Mouse (Mus musculus): Measurements from ENCODE around the gene Fgfr2. TPM values are rescaled to one million over a fixed set of nuclear protein-coding genes. Genes with fewer than 3 reads are reported as not detected.

The Fgfr2 gene
- polyA plus RNA-seq, 1 experiment, result 14.8 TPM

DNA sequence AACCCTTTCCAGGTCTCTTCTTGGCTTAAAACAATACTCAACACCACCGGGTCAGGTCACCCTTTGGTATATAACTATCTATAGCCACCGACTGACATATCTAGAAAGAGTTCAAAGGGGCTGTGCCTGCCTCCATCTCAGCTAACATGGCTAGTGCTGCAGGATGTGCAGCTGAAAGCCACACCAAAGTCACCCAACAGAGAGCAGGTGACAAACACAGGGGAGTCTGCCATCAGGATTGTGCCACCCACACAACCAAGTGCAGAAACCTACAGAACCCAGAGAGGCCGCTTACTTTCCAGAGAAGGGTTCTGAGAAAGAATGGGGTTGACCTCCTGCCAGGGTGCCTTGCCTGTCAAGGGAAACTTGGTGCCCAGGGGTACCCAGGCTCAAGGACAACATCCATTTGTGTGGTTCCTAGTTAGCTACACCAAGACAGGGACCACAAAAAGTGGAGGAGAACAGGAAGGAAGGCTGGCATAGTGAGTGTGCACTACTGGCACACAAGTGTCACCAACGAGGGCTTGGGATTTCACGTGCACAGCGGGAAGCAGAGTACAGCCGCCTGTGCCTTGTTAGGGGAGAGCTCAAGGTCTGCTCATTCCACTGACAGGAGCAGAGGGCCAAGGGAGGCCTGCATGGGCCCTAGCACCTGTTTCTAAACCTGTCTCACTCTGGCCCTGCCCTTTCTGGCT is 350.0 kb downstream of the Fgfr2 start:
- Histone ChIP-seq H3K27me3 (replicated peaks; ENCODE audit: control insufficient read depth, insufficient read depth, low read length) (no peaks in the 10 kb centered on the region), H3K36me3 (ENCODE audit: control insufficient read depth, insufficient read depth, low read length) (no peaks in the 10 kb centered on the region), H3K27ac (ENCODE audit: insufficient read depth, low read depth, low read length) (no peak overlapping the region), H3K4me1 (ENCODE audit: control insufficient read depth, insufficient read depth, low read length) (peaks cover 28% of the 10 kb centered on the region), H3K4me3 (ENCODE audit: insufficient read depth, low read depth, low read length) (no peak overlapping the region)
- no peak for DNase-seq
- 90% methylated on average over 7 of the region's 7 CpGs for WGBS
- TF ChIP-seq POLR2A (IDR thresholded peaks at IDR 0.05; ENCODE audit: low read depth, low read length), result no peak

DNA sequence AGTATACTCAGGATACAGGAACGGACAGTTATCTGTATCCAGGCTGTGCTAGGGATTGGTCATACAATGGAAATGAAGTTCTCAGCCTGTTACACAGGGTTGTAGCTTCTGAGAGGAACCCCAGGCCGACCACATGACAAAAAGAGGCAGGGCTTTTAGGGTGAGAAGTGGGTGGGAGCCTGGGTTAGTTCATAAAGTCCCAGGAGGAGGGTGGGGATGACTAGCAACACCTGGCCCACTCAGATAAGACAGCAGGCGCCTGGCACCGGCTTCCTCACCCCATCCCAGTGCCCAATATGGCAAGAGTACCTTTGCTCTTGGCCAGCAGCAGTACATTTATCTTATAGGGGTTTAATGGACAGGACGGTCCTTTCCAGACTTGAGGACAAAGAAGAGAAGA is 350.7 kb downstream of the Fgfr2 start:
- TF ChIP-seq POLR2A (IDR thresholded peaks at IDR 0.05; ENCODE audit: low read depth, low read length), result no peak
- no peak for TF ChIP-seq CTCF (conservative IDR thresholded peaks at IDR 0.05; ENCODE audit: insufficient read depth, insufficient read length, low read depth, low read length)
- WGBS, result 90% methylated on average over 5 of the region's 5 CpGs
- no peak for DNase-seq
- no peak overlapping the region for H3K4me3 ChIP-seq (ENCODE audit: insufficient read depth, low read depth, low read length)
- no peaks in the 10 kb centered on the region for H3K36me3 ChIP-seq (ENCODE audit: control insufficient read depth, insufficient read depth, low read length)
- H3K27ac ChIP-seq (ENCODE audit: insufficient read depth, low read depth, low read length), result no peak overlapping the region
- no peaks in the 10 kb centered on the region for H3K27me3 ChIP-seq (replicated peaks; ENCODE audit: control insufficient read depth, insufficient read depth, low read length)
- peaks cover 33% of the 10 kb centered on the region for H3K4me1 ChIP-seq (ENCODE audit: control insufficient read depth, insufficient read depth, low read length)

DNA sequence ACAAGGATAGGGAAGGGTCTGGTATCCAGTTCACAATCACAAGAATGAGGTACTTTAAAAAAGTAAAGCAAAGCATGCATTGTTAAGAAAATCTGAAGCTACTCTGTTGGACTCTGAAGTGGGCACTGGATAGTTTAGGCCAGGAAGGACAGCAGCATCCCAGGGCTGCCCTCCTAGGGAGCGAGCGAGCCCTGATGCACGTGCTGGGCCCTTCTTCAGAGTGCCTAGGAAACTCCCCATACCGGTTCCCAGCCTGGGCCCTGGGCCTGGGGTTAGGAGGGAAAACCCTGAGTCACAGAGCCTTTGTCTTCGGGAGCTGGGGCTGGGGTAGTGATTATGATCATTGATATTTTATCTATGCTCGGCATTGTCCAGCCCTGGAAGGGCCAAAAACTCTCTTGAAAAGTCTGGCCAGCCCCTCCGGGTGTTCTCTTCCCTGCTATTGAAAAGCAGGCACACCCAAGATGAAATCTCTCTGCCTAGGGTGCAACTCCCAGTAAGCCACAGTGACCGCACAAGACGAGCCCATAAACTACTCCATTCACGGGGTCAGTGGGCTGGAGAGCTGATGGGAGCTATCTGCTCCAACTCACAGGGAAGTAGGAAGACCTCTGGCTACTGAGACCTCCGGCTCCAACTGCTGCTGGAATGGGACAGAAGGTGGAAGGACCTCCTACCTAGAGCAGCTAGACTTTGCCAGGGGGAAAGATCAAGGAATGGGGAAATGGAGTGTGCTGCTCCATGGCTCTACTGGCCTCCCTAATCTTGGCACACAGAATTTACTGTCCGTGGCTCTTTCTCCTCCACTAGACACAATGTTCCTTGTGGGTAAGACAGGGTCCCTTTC is 354.4 kb downstream of the Fgfr2 start:
- no peak for DNase-seq
- TF ChIP-seq CTCF (conservative IDR thresholded peaks at IDR 0.05; ENCODE audit: insufficient read depth, insufficient read length, low read depth, low read length), result no peak
- no peak for TF ChIP-seq POLR2A (IDR thresholded peaks at IDR 0.05; ENCODE audit: low read depth, low read length)
- WGBS, result 65% methylated on average over 12 of the region's 12 CpGs
- H3K4me3 ChIP-seq (ENCODE audit: insufficient read depth, low read depth, low read length), result no peak overlapping the region
- peak overlapping the region; percentile 35; the same call in 1 of the 2 replicates for H3K27ac ChIP-seq (ENCODE audit: insufficient read depth, low read depth, low read length)
- H3K36me3 ChIP-seq (ENCODE audit: control insufficient read depth, insufficient read depth, low read length), result no peaks in the 10 kb centered on the region
- H3K4me1 ChIP-seq (ENCODE audit: control insufficient read depth, insufficient read depth, low read length), result peaks cover 27% of the 10 kb centered on the region
- no peaks in the 10 kb centered on the region for H3K27me3 ChIP-seq (replicated peaks; ENCODE audit: control insufficient read depth, insufficient read depth, low read length)

DNA sequence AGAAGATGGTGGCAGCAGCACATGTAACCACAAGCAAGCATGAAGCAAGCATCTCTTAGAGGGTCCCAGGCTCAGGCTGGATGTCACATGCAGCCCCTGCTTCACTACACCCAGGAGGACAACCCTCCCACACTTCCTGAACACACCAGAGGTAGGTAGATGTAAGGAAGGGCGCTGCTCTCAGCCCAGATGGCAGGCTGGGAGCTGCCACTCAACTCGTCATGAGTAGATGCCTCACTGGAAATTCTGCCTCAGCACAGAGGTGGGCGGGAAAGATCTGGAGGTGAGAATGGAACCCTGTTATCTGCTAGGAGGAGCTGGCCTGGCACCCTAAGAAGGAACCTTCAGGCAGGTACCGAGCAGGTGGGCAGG is 355.2 kb downstream of the Fgfr2 start:
- TF ChIP-seq POLR2A (IDR thresholded peaks at IDR 0.05; ENCODE audit: low read depth, low read length) (no peak), CTCF (conservative IDR thresholded peaks at IDR 0.05; ENCODE audit: insufficient read depth, insufficient read length, low read depth, low read length) (no peak)
- WGBS, result 78% methylated on average over 4 of the region's 4 CpGs
- Histone ChIP-seq H3K4me3 (ENCODE audit: insufficient read depth, low read depth, low read length) (no peak overlapping the region), H3K4me1 (ENCODE audit: control insufficient read depth, insufficient read depth, low read length) (peaks cover 31% of the 10 kb centered on the region), H3K36me3 (ENCODE audit: control insufficient read depth, insufficient read depth, low read length) (no peaks in the 10 kb centered on the region), H3K27me3 (replicated peaks; ENCODE audit: control insufficient read depth, insufficient read depth, low read length) (no peaks in the 10 kb centered on the region), H3K27ac (ENCODE audit: insufficient read depth, low read depth, low read length) (peak overlapping the region; percentile 6; the same call in 1 of the 2 replicates)
- no peak for DNase-seq

DNA sequence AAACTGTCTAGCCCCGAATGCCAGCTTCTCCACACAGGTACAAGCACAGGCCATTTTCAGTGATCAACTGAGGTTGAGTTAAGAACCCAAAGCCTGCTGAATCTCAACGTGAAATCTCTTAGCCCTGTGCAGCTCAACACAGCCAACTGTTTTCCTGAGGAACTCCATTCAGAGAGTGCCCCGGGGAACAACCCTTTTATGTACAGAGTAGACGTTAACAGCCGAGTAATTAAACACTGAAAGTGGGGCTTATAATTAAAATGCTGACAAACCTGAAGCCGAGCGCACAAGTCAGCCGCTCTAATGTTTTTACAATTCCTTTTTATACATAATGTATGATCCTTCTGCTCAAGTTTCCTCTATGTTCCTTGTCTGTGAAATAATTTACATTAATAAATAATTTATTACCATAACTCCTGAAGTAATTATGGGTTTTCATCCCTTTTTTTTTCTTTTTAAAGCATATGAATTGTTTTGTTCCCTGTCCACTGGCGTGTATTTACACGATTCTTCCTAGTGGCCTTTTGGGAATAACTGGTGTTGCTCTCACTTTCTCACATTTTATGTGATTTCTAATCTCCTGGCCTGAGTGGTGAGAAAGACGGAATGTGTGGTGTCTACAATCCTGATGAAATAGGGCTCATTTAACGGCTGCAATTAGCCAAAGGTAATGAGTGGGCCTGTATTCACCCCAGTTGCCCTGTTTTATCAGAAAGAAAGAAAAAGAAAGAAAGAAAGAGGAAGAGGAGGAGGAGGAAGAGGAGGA is 355.7 kb downstream of the Fgfr2 start:
- H3K4me3 ChIP-seq (ENCODE audit: insufficient read depth, low read depth, low read length), result no peak overlapping the region
- H3K4me1 ChIP-seq (ENCODE audit: control insufficient read depth, insufficient read depth, low read length), result peaks cover 33% of the 10 kb centered on the region
- no peaks in the 10 kb centered on the region for H3K27me3 ChIP-seq (replicated peaks; ENCODE audit: control insufficient read depth, insufficient read depth, low read length)
- no peaks in the 10 kb centered on the region for H3K36me3 ChIP-seq (ENCODE audit: control insufficient read depth, insufficient read depth, low read length)
- peak overlapping the region; percentile 32; the same call in 1 of the 2 replicates for H3K27ac ChIP-seq (ENCODE audit: insufficient read depth, low read depth, low read length)
- 60% methylated on average over 12 of the region's 12 CpGs for WGBS
- TF ChIP-seq POLR2A (IDR thresholded peaks at IDR 0.05; ENCODE audit: low read depth, low read length) (no peak), CTCF (conservative IDR thresholded peaks at IDR 0.05; ENCODE audit: insufficient read depth, insufficient read length, low read depth, low read length) (no peak)
- DNase-seq, result peak; percentile 58

DNA sequence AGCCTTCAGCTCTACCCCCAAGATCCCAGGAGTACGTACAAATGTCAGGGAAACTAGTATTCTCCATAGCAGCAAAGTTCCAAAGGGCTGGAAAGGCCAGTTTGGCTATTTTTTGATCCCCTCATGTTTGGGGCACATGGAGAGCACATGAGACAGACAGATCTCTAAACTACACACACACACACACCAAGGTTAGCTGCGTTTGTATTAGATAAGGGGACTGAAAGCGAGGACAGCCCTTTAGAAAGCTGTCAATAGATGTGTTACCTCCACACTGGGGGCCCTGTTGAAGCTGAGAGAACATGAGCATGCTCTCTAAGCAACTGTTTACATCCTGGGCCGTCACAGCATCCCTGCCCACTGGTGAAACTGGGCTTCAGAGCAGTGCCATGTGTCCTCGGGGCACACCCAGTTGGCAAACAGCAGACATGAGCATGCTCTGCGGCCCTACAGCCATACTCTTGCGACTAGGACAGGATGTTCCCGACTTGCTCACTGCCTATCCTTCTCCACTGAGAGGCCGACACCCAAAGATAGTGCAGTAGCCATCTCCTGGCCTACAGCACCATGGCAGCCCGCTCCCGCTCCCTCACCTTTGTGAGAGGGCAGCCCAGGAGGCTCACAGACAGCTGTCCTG is 356.8 kb downstream of the Fgfr2 start:
- DNase-seq, result no peak
- 72% methylated on average over 11 of the region's 11 CpGs for WGBS
- Histone ChIP-seq H3K27ac (ENCODE audit: insufficient read depth, low read depth, low read length) (peak overlapping the region; percentile 69), H3K36me3 (ENCODE audit: control insufficient read depth, insufficient read depth, low read length) (no peaks in the 10 kb centered on the region), H3K4me3 (ENCODE audit: insufficient read depth, low read depth, low read length) (no peak overlapping the region), H3K27me3 (replicated peaks; ENCODE audit: control insufficient read depth, insufficient read depth, low read length) (no peaks in the 10 kb centered on the region), H3K4me1 (ENCODE audit: control insufficient read depth, insufficient read depth, low read length) (peaks cover 33% of the 10 kb centered on the region)
- TF ChIP-seq POLR2A (IDR thresholded peaks at IDR 0.05; ENCODE audit: low read depth, low read length) (no peak), CTCF (conservative IDR thresholded peaks at IDR 0.05; ENCODE audit: insufficient read depth, insufficient read length, low read depth, low read length) (no peak)

Measured in kidney, adult 2 months (tissue).